Mouse (Mus musculus): ENCODE data around the gene Zfp524.

Zfp524 gene

GRCm38 (mm10) chr7:5046112-5046511 lies 31.9 kb downstream of the Zfp524 start:
- in situ Hi-C loops (cut with MboI, MseI), result no loop called here

DNA sequence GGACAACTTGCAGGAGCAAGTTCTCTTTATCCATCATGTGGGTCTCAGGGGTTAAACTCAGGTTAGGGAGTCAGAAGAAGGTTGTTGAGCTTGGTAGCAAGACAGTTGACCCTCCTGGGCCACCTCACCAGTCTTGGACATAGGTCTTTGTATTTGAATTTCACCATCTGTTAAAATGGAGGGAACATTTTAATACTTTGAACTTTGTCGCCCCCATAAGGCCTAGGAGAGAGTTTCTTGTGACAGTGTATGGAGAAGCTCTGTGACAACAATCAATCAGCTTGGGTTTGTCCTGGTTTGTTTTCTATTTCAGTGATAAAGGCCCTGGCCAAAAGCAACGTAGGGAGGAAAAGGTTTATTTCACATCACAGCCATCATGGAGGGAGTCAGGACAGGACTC lies 33.1 kb downstream of the Zfp524 start:
- in situ Hi-C loops (cut with MboI, MseI), result no loop called here

GRCm38 (mm10) chr7:5051193-5052192 lies 37.3 kb downstream of the Zfp524 start, which contains the start of gene Zfp580:
Gene Zfp580, plus strand, starts transcription at chr7:5051538.
- in situ Hi-C loops (cut with MboI, MseI), result loop anchor here (5.0 to 25.0 kb wide), 6 partner anchors 34 to 1364 kb away; partner anchors contain the start of genes Gm44973, Leng8, Mboat7 and Tmc4

GRCm38 (mm10) chr7:5052438-5052837 lies 38.2 kb downstream of the Zfp524 start:
- in situ Hi-C loops (cut with MboI, MseI), result loop anchor here (5.0 to 25.0 kb wide), 6 partner anchors 35 to 1365 kb away; partner anchors contain the start of genes Gm44973, Leng8, Mboat7 and Tmc4

- in situ Hi-C loops (cut with MboI, MseI), result loop anchor here (5.0 to 25.0 kb wide), 6 partner anchors 36 to 1366 kb away; partner anchors contain the start of genes Gm44973, Leng8, Mboat7 and Tmc4
Observed at GRCm38 (mm10) chr7:5052931-5053343, 38.7 kb downstream of the Zfp524 start.

DNA sequence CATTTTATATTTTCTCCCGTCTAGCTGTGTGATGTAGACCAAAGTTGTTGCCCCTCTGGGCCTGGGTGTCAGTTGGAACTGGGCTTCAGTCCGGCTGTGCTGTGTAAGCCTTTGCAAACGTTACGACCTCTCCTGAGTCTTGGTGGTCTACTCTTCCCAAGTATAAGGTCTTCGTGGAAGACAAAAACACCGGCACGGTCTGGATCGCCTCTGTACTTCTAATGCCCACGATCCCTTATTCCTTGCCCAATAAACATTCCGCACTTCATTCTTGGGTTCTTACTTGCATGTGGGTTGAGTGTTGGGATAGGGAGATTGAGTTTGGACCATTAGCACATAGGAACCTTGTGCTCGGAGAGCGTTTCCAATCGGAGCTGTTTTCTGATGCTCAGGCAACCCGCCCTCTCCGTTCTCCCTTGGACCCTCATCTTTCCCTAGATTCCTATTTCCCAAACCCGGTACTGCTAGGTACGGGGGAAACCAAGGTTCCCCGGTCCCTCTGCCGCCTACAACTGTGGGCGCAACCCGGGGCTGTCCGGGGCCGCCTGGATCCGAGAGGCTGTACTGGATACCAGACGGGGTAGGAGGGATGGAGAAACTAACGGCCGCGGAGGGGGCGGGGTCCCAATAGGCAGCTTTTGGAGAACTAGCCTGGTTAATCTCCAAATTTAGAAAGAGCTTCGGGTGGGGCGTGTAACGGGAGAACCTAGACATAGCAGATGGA lies 39.4 kb downstream of the Zfp524 start:
- in situ Hi-C loops (cut with MboI, MseI), result loop anchor here (5.0 to 25.0 kb wide), 6 partner anchors 36 to 1366 kb away; partner anchors contain the start of genes Gm44973, Leng8, Mboat7 and Tmc4

DNA sequence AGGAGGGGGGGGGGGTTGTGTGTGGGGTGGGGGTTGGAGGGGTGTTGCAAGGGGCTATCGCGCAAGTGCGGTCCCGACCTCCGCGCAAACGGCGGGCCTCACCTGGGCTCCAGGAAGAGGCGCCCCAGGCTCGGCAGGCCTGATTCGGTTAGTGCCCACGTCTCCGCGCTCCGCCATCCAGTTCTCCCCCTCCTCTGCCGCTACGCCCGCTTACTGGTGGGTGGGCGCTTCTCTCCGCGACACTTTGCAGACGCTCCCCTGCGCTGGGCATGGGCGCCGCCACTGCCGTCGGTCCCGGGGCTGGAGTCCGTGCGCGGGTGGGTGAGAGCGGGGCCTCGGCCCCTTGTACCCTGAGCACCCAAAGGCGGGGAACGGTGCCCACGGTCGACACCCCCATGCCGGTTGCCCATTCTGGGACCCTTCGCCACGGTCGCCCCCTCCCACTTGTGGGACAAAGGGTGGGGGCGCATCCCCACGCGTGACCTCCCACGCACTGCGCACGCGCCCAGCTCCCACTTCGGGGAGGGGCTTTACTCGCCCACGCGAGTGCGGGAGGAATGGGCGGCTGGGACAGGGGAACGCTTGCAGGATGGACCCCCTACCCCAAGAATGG lies 42.5 kb downstream of the Zfp524 start:
- in situ Hi-C loops (cut with MboI, MseI), result loop anchor here (10.0 to 25.0 kb wide), 4 partner anchors 242 to 1369 kb away; partner anchors contain the start of genes Leng8, Mboat7, Tmc4 and Tsen34

DNA sequence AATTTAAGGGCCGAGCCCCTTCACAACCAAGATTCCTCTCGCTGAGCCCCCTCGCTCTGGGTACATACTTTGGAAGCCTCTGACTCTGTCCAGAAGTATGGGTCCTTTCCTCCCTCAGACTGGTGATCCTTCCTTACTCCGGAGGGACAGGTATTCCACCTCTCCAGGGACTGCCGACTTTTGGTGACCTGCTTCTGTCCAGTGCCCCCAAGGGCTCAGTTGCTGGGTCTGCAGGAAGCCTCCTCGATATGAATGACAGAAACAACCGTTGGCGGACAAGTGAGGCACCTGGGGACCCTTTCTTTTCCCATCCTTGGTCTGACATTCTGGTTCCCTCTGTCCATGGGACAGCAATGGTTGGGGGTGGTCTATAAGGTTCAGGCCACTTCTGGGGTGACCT lies 43.2 kb downstream of the Zfp524 start:
- in situ Hi-C loops (cut with MboI, MseI), result loop anchor here (10.0 to 25.0 kb wide), 4 partner anchors 243 to 1370 kb away; partner anchors contain the start of genes Leng8, Mboat7, Tmc4 and Tsen34

DNA sequence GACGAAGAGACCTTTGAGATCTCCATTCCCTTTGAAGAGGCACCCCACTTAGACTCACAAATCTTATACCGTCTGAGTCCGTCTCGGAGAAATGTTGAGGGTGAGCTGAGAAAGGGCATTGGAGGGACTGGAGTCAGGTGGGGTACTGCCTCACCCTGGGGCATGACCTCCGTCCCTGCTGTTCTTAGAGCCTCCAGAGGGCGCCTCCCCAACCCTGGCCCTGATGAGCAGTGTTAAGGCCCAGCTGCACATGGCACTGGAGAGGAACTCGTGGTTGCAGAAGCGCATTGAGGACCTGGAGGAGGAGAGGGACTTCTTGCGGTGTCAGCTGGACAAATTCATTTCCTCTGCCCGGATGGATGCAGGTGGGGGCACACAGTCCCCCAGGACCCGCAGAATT lies 43.6 kb downstream of the Zfp524 start:
- in situ Hi-C loops (cut with MboI, MseI), result loop anchor here (10.0 to 25.0 kb wide), 4 partner anchors 243 to 1371 kb away; partner anchors contain the start of genes Leng8, Mboat7, Tmc4 and Tsen34

GRCm38 (mm10) chr7:5058631-5059030 lies 44.4 kb downstream of the Zfp524 start:
- in situ Hi-C loops (cut with MboI, MseI), result loop anchor here (10.0 to 25.0 kb wide), 4 partner anchors 244 to 1371 kb away; partner anchors contain the start of genes Leng8, Mboat7, Tmc4 and Tsen34

GRCm38 (mm10) chr7:5059421-5059820 lies 45.2 kb downstream of the Zfp524 start:
- in situ Hi-C loops (cut with MboI, MseI), result loop anchor here (10.0 to 25.0 kb wide), 4 partner anchors 245 to 1372 kb away; partner anchors contain the start of genes Leng8, Mboat7, Tmc4 and Tsen34

GRCm38 (mm10) chr7:5060239-5060731 lies 46.1 kb downstream of the Zfp524 start:
- in situ Hi-C loops (cut with MboI, MseI), result loop anchor here (25.0 kb wide), 3 partner anchors 923 to 1373 kb away; partner anchors contain the start of genes Leng8, Mboat7, Tmc4 and Tsen34

DNA sequence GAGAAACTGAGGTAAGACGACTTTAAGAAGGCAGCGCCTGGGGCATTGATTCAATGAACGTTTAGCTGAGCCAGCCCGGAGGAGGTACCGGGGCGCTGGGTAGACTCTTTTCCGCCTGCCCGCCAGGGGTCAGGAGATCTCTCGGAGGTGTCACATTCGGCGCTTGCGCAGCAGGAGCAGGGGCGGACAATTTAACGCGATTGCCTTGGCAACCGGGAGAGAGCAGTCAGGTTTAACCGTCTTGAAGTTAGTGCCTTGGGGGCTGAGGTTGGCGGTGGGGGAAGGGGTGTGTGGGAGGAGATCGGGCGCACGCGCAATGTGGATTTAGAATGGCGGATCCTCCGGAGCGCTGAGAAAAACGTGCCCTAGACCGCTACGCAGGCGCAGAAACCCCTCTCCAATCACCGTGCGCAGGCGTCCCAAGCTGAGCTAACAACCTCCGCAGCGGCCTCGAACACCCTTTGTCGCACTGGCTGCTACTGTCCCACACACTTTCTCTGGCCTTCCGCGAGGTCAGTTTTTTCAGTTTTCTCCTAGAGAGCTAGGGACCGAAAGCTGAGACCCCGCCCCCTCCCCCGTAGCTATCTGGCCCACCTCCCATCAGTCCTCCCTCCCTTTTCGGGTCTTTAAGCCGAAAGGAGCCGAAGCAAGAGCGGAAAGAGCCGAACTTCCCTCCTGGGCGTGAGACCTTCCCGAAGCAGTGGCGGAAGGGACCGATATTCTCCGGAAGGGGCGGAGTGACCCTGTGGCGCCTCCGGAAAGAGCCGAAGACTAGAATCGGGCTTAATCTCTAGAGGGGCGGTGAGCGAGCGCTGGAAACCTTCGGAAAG lies 46.9 kb downstream of the Zfp524 start:
- in situ Hi-C loops (cut with MboI, MseI), result loop anchor here (25.0 kb wide), 3 partner anchors 924 to 1374 kb away; partner anchors contain the start of genes Leng8, Mboat7, Tmc4 and Tsen34

- in situ Hi-C loops (cut with MboI, MseI), result loop anchor here (25.0 kb wide), 3 partner anchors 925 to 1375 kb away; partner anchors contain the start of genes Leng8, Mboat7, Tmc4 and Tsen34
Observed at GRCm38 (mm10) chr7:5061774-5062359, 47.7 kb downstream of the Zfp524 start, which contains the start of gene U2af2. Gene U2af2, plus strand, starts transcription at chr7:5062143.

DNA sequence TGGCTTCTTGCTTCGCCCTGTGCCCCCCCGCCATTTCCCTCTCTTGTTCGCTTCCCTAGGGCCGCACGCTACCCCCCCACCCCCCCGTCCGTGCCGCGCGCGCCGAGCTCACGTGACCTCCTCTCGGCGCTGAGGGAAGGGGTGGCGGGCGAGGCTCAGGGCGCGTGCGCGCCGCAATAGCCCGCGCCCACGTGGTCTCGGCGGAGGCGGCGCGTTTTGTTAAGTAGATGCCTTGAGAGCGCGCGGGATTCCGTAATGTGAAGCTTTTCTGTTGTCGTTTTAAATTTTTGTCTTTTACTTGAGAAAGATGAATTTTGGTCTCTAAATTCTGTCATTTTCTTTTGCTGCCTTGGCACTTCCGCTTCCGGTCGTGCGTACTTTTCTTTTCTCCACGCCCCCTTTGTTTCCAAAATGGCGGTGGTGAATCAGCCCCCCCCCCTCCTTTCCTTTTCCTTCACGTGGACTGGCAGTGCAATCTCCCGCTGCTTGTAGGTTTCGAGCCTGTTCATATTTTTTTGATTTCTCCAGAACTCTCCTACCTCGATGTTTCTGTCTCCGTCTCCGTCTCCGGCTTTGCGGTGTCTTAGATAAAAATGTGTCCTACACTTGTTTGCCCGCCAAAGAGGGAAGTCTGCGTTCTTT lies 48.3 kb downstream of the Zfp524 start:
- in situ Hi-C loops (cut with MboI, MseI), result loop anchor here (25.0 kb wide), 3 partner anchors 925 to 1375 kb away; partner anchors contain the start of genes Leng8, Mboat7, Tmc4 and Tsen34

GRCm38 (mm10) chr7:5064886-5065285 lies 50.7 kb downstream of the Zfp524 start:
- in situ Hi-C loops (cut with MboI, MseI), result loop anchor here (25.0 kb wide), 3 partner anchors 928 to 1378 kb away; partner anchors contain the start of genes Leng8, Mboat7, Tmc4 and Tsen34
